Mouse (Mus musculus) mouse trophoblast stem cell (cell line): ENCODE results near the gene Bola1.

Experiments
- in situ Hi-C, 2 experiments: fragments of 300-500 bp; cut with MseI, MboI; formaldehyde crosslinking; loops; 2 replicates in 1 of 2; 3 replicates in 1 of 2; pipeline ENCODE4 v1.15.1; 2025

Gene Bola1

DNA sequence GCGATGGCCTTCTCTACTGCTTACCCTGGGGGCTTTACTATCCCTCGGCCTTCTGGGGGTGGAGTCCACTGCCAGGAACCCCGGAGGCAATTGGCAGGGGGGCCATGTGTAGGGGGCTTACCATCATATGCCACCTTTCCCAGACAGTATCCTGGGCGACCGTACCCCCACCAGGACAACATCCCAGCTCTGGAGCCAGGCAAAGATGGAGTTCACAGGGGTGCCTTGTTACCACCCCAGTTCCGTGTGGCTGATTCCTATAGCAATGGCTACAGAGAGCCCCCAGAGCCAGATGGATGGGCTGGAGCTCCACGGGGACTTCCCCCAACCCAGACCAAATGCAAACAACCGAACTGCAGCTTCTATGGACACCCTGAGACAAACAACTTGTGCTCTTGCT, 64.0 kb downstream of the Bola1 start:
- in situ Hi-C loops = no loop called here

DNA sequence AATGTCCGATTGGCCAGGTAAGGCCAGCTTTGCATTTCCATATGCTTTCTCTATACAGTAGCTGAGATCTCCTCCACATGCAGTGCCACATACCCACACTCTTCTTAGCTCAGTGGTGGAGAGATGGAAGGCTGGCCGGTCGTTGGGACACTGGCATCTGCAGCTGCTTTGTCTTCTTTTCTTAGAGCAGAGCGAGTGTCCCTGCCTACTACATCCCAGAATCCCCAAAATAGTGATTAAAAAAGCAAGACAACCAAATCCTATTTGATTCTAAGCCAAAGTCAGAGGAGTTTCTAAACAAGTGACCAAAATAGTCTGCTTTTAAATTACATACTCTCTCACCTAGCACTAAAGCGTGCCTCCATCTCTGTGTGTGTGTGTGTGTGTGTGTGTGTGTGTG, 66.9 kb downstream of the Bola1 start:
- in situ Hi-C loops = no loop called here

DNA sequence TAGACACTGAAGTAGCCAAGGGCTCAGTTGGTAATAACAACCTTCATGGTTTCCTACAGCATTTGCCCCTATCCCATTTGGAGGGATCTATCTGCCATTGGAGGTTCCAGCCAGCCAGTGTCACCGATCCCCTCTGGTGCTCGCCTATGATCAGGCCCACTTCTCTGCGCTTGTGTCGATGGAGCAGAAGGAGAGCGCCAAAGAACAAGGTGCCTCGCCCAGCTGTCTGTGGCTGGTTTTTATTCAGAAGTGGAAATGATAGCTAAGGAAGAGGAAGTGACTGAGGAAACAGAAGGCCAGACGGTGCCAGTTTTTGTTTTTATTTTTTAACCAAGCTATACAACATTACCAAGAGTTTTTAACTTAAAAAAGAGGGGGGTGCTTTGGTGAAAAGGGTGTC, 67.7 kb downstream of the Bola1 start:
- in situ Hi-C loops = no loop called here

DNA sequence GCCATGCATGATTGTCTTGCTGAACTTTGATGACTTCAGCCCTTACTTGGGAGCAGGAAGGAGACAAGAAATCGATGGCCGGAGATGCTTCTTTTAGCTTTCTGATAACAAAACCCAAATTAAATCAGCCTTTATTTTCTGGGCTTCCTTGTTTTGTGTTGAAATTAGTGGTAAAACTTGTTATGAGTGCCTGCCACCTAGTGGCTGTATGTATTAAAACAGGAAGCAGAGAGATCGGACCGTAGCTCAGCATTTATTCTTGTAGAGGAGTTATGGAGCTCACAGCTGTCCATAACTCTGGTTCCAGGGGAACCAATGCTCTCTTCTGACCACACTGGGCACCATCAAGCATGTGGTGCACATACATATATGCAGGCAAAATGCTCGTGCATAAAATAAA, 71.6 kb downstream of the Bola1 start:
- in situ Hi-C loops = loop anchor here (5.0 kb wide), 2 partner anchors 61 to 66 kb away; no protein-coding TSS in a partner anchor
